Mouse (Mus musculus): ENCODE results near the gene Ahr.

Ahr gene

DNA sequence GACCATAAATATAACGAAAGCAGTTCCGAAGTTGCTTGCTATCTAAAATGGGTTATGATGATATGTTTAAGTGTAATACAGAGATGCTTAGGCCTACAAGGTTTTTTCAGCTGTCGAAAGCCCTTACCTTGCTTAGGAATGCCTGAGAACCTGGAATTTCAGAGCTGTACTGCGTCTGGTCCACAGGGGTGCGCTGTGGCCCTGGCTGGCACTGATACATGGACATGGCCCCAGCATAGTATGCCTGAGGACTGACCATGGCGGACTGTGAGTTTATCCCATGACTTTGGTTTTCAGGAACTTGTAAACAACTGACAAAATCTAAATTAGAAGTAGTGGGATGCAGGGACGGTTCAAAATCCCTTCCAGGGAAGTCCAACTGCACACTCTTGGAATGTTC lies 31.3 kb downstream of the Ahr start:
- DNase-seq (ENCODE audit: low spot score) = no peak

GRCm38 (mm10) chr12:35501476-35501875 lies 33.4 kb downstream of the Ahr start:
- no peak for DNase-seq (ENCODE audit: low spot score)

- DNase-seq (ENCODE audit: low spot score) = no peak
Measured at GRCm38 (mm10) chr12:35495195-35495594, 39.6 kb downstream of the Ahr start.

GRCm38 (mm10) chr12:35480764-35481163 lies 54.1 kb downstream of the Ahr start:
- DNase-seq (ENCODE audit: low spot score) = no peak

- DNase-seq (ENCODE audit: low spot score) = no peak
Measured at GRCm38 (mm10) chr12:35478906-35479305, 55.9 kb downstream of the Ahr start.

DNA sequence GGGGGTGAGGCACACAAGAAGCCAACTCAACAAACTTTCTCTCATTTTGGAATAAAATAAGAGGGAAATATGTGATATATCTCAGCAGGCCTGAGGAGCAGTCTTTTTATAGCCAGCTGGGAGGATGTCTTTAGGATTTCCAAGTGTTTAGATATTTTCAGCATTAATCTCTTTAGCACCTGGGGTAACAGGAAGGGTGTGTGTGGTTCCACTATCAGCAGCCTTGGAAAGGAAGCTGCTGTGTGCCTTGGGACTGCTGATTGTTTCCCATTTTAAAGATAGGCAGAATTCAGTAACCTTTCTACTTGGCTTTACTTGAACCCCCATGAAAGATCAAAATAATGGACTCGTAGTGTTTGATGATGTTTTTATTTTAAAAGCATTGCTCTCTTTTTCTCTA lies 71.4 kb downstream of the Ahr start:
- DNase-seq (ENCODE audit: low spot score) = no peak

DNA sequence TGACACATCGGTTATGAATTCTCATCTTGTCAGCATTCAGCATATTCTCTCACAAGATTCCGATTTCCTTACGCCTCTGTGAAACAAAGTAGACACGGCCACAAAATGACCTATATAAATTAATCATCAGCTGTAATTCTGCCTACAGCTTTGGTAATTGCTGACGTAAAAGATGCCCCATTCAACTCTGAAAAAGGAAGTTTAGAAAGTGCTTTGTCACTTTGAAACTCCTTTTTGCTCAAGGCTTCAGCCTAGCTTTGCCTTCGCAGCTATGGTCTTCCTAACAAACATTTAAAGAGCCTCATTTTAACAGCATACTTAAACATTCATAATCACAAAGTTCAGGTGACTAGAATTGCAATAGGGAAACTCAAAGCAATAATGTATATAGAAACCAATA lies 72.2 kb downstream of the Ahr start:
- DNase-seq (ENCODE audit: low spot score) = no peak

GRCm38 (mm10) chr12:35459662-35460061 lies 75.2 kb downstream of the Ahr start:
- DNase-seq (ENCODE audit: low spot score) = no peak
